Mouse (Mus musculus) myocyte (in vitro differentiated cells): ENCODE results near the gene S100a13. TPM values are rescaled to one million over a fixed set of nuclear protein-coding genes. Genes with fewer than 3 reads are reported as not detected.

ENCODE experiments used
- H3K27me3 ChIP-seq: one replicate; pipeline ENCODE4 v1.6.1; 2011; ENCODE audit not compliant: control insufficient read depth, insufficient read depth, insufficient read length
- H3K36me3 ChIP-seq: one replicate; pipeline ENCODE4 v1.6.1; 2011; ENCODE audit not compliant: control insufficient read depth, insufficient read depth
- H3K4me2 ChIP-seq: one replicate; pipeline ENCODE4 v1.6.1; 2011; ENCODE audit warnings: low read depth, control low read depth
- H3K4me3 ChIP-seq: one replicate; pipeline ENCODE4 v1.5.1; 2011; ENCODE audit warnings: mild to moderate bottlenecking, control low read depth, moderate library complexity
- H3K79me2 ChIP-seq: one replicate; pipeline ENCODE4 v1.6.1; 2011; ENCODE audit not compliant: control insufficient read depth, insufficient read depth
- H3ac ChIP-seq: one replicate; pipeline ENCODE4 v1.6.1; 2011; ENCODE audit not compliant: control insufficient read depth, insufficient read length
- MAX ChIP-seq: IDR thresholded peaks from one replicate; pipeline ENCODE4 v1.6.1; 2011; ENCODE audit warnings: low read depth, mild to moderate bottlenecking, control low read depth
- MYOD1 ChIP-seq, 3 experiments: IDR thresholded peaks; one replicate each; pipeline ENCODE4 v1.6.1; 2011; ENCODE audit warnings: control low read depth in 2 of 3, low read depth in 2 of 3, mild to moderate bottlenecking in 2 of 3, moderate library complexity in 1 of 3; ENCODE audit not compliant: insufficient read length in 2 of 3, control insufficient read depth in 1 of 3
- MYOG ChIP-seq, 3 experiments: IDR thresholded peaks; one replicate each; pipeline ENCODE4 v1.6.1; 2011; ENCODE audit warnings: control low read depth in 2 of 3, low read depth in 2 of 3, mild to moderate bottlenecking in 2 of 3; ENCODE audit not compliant: insufficient read length in 2 of 3, control insufficient read depth in 1 of 3, insufficient read depth in 1 of 3
- POLR2A ChIP-seq: IDR thresholded peaks from one replicate; pipeline ENCODE4 v1.6.1; 2011; ENCODE audit warnings: low read depth, mild to moderate bottlenecking, control low read depth, moderate library complexity; ENCODE audit not compliant: insufficient read length
- TCF3 ChIP-seq: IDR thresholded peaks from one replicate; pipeline ENCODE4 v1.6.1; 2011; ENCODE audit warnings: low read depth, control low read depth; ENCODE audit not compliant: insufficient read length
- polyA plus RNA-seq: library from polyadenylated mRNA; unstranded; fragments of >200 nt; fragmentation: generic; extraction: Trizol; gene quantifications from one replicate; pipeline ENCODE4 v1.2.1, GENCODE M21; 2012; ENCODE audit warnings: missing spikeins

The S100a13 gene
- polyA plus RNA-seq, 1 experiment: 106 TPM

DNA sequence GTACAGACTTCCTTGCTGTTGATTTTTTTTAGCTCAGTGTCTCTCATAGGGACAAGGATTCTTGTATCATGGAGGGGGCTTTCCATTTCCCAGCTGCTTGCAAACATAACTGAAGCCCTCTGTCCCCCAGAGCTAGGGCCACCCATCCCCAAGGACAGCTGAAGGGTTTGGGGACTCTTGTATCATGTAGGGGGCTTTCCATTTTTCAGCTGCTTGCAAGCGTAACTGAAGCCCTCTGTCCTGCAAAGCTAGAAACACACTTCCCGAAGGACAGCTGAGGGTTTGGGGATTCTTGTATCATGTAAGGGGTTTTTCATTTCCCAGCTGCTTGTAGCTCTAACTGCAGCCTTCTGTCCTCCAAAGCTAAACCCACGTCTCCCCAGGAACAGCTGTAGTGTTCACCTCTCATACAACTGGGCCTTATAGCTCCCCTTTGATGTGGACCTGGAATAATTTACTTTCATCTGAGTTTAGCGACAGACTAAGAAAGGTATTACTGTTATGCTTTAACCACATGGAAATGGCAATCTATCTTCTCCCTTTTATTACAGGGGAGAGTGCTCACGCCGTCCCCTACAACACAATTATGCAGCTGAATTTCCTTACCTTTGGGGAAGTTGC, 45.9 kb downstream of the S100a13 start, which contains the start of gene S100a3:
TSS of gene S100a3 (plus strand) at position 571 of the 621 bp plus-strand sequence.
- Histone ChIP-seq H3K36me3 (no peaks in the 10 kb centered on the region), H3K4me3 (no peak within 1 kb of the TSS), H3K79me2 (no peaks in the 10 kb centered on the region), H3ac (no peak within 1 kb of the TSS), H3K27me3 (no peaks in the 10 kb centered on the region), H3K4me2 (no peak within 1 kb of the TSS)
- TF ChIP-seq MYOD1 (IDR thresholded peaks at IDR 0.05; ENCODE audit: control insufficient read depth in 1 of 3, insufficient read length in 2 of 3, low read depth in 2 of 3): peak in 1 of 3 experiments; percentile 37
- no peak for TF ChIP-seq MAX
- peak in 1 of 3 experiments; percentile 1 for TF ChIP-seq MYOG (IDR thresholded peaks at IDR 0.05; ENCODE audit: control insufficient read depth in 1 of 3, insufficient read depth in 1 of 3, insufficient read length in 2 of 3, low read depth in 2 of 3)
- no peak for TF ChIP-seq POLR2A
- TF ChIP-seq TCF3: no peak

Other genes with a start within 250 kb of the S100a13 start
- 6.6 TPM for gene Dennd4b, start 249.2 kb upstream of the S100a13 start, polyA plus RNA-seq
- 14.7 TPM for gene Gatad2b, start 221.3 kb upstream of the S100a13 start, polyA plus RNA-seq
- 3.4 TPM for gene Slc27a3, start 124.5 kb upstream of the S100a13 start, polyA plus RNA-seq
- 24.2 TPM for gene Ints3, start 80.8 kb upstream of the S100a13 start, polyA plus RNA-seq
- 0.22 TPM for gene Npr1, start 48.6 kb upstream of the S100a13 start, polyA plus RNA-seq
- gene Ilf2, start 38.3 kb upstream of the S100a13 start, polyA plus RNA-seq: 50.4 TPM
- gene Snapin, start 23.4 kb upstream of the S100a13 start, polyA plus RNA-seq: 33.7 TPM
- 108 TPM for gene Chtop, start 4.9 kb upstream of the S100a13 start, polyA plus RNA-seq
- gene S100a1, start within 50 bp of the S100a13 start, polyA plus RNA-seq: 189 TPM
- gene S100a14, start 12.4 kb downstream of the S100a13 start, polyA plus RNA-seq: 2.9 TPM
- 210 TPM for gene S100a16, start 22.8 kb downstream of the S100a13 start, polyA plus RNA-seq
- gene S100a3, start 46.1 kb downstream of the S100a13 start, polyA plus RNA-seq: 4.7 TPM
- gene S100a2, start 75.8 kb downstream of the S100a13 start, polyA plus RNA-seq: not detected
- gene Gm42674, start 87.5 kb downstream of the S100a13 start, polyA plus RNA-seq: 0.89 TPM
- gene S100a4, start 89.3 kb downstream of the S100a13 start, polyA plus RNA-seq: 3,627 TPM
- 0.19 TPM for gene S100a5, start 94.1 kb downstream of the S100a13 start, polyA plus RNA-seq
- gene S100a6, start 98.4 kb downstream of the S100a13 start, polyA plus RNA-seq: 2,472 TPM
- 0.37 TPM for gene S100a7a, start 139.6 kb downstream of the S100a13 start, polyA plus RNA-seq
- not detected for gene S100a8, start 154.5 kb downstream of the S100a13 start, polyA plus RNA-seq
- gene S100a9, start 181.3 kb downstream of the S100a13 start, polyA plus RNA-seq: not detected
- not detected for gene Pglyrp4, start 212.5 kb downstream of the S100a13 start, polyA plus RNA-seq